Mouse (Mus musculus) spleen, embryonic (tissue): ENCODE measurements around the gene Npb.

Source experiments
- CTCF ChIA-PET: fragments of 350-600 bp; sonication (Branson Sonifier 250); formaldehyde crosslinking; loops from one replicate; lab custom pipeline; 2022; lab: Charles Lee

Npb gene

DNA sequence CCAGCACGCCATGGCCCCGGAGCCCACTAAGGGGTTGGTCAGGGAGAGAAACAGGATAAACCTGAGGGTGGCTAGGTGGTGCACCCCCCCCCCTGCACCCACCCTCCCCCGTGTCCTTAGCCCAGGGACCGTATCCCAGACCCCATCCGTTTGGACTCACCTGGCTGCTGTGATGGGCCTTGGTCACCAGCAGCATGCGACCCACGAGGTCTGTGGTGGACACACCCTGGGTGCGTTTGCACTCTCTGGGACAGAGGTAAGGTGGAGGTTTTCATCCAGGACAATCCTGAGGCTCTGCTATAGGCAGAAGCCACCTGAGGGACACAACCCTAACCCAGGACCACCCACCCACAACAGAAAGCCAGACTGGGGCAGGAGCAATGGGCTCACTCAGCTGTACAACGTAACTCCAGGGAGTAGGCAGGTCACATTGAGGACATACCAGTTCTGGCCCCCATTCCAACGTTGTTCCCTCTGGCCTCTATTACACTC lies 5.2 kb downstream of the Npb start:
- CTCF ChIA-PET: no interaction called here

DNA sequence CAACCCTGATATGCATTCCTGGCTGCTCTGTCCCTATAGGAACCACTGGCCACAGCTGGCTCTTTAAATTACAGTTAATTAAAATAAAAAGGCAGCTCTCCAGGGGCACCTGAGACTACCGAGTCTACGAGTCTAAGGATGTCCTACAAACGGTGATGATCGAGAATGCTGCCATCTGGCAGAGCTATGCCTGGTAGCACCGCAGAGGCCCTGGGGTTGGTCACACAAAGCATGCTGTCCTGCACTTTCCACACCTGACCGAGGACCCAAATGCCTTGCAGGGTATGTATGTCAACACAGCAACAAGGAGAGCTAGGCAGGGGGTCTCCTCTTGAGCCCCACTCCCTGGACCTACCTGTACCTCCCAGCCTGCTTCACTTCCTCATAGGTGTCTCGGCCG lies 5.7 kb downstream of the Npb start:
- CTCF ChIA-PET: no interaction called here

DNA sequence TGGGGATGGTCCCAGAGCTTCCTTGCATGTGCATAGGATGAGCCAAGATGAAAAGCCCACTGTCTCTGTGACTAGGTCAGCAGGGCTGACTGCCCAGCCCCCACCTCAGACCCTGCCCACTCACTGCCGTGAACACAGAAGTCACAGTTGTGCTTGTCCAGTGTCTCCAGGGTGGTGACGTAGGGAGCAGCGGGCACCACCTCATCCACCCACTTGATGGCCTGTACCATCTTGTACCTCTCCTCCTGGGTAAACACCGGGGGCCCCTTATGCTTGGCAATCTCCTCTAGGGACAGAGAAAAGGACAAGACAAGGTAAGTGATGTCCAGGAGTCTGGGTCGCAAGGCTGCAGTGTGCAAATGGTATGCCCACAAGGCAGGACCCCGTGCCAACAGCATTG lies 6.9 kb downstream of the Npb start:
- CTCF ChIA-PET: no interaction called here

DNA sequence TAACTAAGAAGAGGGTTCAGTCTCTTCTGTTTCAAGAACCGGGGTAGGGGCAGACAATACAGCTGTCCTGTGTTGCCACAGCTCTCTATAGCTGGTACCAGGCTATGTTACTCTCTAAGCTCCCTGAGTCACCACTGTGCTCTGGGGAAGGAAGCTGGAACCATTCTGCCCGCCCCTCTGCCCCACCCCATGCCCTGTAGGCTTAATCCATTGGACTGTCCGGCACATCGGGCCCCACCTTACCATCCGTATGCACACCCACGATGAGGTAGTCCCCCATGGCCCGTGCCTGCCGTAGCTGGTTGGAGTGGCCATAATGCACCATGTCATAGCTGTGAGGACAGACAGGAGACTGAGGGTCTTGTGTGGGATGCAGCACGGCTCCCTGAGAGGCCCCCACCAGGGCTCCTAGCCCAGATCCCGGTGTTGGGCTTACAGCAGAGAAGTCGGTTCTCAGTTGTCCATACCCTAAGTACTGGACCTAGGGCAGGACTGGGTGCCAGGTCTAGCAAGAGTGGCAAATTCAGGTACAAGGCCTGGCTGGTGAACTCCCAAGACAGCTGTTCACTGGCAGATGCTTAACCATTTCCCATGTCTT lies 7.4 kb downstream of the Npb start:
- CTCF ChIA-PET: no interaction called here

DNA sequence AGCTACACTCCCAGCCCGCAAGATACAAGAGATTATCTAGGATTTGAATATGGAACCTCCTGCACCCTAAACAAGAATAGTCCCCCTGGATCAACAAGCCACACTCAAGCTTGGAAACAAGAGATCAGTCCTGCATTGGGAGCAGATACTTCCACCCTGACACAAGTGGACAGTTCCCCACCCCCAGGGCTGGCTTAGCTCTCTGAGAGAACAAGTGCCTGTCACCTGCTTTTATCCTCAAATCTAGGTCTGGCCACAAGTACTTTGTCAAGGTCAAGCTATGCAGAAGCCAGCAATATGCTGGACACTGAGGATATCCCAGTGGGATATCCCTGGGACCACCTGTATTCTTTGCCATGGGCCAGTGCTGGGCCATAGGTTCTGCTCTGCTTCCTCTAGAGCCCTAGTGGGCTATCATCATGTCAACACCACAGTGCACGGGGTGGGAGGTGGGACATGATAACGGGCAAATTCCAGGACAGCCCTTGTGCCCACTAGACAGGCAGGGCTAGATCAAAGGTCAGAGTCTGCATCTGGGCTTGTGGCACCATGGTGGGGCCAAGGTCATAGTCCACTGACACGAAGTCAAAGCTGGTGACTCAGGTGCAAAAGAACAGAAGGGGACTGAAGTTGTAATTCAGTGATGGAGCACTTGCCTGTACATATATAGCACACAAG lies 8.5 kb downstream of the Npb start:
- CTCF ChIA-PET: no interaction called here

DNA sequence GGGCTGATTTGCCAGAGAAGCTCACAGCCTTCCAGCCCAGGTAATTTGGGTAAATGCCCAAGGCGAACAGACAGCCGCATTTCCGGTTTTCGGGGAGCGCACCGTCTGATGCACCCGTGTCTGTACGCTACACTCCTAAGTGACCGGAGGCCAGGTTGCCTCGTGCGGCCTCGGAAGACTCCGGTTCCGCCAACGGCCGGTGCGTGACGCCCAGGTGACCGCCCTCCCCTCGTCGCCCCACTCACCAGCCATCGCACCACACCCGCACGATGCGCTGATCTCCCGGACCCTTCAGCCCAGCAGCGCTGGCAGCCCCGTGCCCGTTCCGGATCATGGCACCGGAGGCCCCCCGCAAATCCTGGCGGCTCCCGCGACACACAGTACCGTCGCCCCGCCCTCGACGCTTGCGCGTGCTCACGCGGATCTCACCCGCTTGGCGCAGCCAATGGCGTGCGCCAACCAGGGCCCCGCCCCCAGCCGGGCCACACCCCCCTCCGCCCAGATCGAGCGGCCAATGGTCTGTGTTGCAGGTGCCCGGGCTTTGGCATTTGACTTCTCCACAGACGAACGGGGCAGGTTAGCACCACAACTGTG lies 9.3 kb downstream of the Npb start, which contains the start of gene Pcyt2:
Gene Pcyt2, minus strand, starts transcription at position 418 of the 594 bp plus-strand sequence.
- CTCF ChIA-PET: no interaction called here

DNA sequence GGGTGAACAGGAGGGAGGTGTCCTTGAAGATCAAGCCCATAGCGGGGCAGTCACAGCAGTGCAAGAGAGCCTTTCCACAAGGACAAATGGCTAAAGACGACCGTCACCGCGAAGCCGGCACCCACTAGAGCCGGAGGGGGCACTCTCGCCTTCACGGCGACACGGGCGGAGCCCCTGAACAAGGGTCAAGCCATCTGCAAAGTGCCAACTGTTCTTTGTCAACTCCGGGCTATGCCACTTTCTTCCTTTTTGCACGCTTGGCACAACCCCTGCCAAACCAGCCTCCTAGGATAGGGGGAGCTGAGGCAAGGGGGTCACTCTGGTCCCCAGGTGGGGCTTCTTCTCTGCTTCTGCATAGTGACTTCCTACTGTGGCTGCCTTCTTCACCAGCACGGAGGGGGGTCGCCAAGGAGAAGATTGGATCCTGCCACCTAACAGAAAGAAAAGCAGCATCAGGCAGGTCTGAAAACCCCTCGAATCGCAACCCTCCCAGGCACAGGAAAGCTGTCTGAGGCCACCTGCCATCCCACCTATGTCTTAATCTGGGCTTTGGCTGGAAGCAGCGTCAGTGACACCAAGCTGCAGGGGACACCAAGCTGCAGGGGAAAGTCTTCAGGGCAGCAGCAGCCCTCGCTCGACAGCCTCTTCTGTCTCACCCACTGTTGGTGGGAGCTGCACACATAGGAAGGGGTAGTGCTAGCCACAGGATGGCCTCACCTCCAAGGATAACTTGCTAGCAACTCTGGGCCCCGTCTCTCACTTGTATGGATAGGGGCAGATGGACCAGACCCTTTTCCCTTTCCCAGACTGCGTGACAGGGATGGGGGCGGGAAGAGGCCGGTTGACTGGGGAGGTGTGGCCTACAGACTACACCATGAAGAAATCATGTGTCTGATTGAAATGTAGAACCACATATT lies 10.6 kb downstream of the Npb start:
- CTCF ChIA-PET: interaction anchor here (0.6 kb wide), 2 partner anchors 108 to 1256 kb away, joined by 4 read pairs; no protein-coding TSS in a partner anchor

DNA sequence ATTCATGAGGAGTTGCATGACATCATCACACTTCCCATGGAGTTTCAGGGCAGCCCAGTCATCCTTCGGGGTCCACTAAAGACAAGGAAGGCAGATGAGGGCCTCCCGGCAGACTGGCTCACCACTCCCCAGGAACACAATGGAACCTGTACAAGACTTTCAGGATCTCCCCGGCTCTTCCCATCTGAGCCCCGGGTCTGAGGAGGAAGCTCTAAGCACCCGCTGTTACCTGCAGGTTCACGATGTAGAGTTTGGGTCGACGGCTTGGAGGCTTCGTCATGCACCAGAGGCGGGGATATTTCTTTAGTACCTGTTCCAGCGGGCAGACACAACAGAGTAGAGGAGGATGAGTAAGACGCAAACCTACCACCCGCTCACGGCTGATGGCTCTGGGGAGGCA lies 11.9 kb downstream of the Npb start:
- CTCF ChIA-PET: no interaction called here

DNA sequence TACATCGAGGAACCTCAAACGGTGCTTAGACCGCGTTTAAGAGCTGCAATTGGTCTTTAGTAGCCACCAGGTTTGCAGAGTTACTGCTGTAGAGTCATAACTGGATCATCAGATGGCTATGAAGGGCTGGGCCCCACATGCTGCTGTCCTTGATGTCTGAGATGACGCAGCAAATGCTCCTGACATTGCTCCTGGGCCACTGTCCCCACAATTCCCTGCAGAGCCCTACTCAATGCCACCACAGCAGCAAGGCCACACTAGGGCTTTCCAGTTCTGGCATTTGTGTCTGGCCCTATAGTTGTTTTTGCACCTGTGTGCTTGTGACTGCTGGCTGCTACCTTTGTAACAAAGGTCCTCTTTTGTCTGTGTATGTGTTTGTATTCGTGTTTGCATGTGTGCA lies 14.5 kb downstream of the Npb start:
- CTCF ChIA-PET: interaction anchor here (0.6 to 1.7 kb wide), 4 partner anchors 36 to 113 kb away, joined by 3 to 7 read pairs (median 5); partner anchors contain the start of gene Rac3

DNA sequence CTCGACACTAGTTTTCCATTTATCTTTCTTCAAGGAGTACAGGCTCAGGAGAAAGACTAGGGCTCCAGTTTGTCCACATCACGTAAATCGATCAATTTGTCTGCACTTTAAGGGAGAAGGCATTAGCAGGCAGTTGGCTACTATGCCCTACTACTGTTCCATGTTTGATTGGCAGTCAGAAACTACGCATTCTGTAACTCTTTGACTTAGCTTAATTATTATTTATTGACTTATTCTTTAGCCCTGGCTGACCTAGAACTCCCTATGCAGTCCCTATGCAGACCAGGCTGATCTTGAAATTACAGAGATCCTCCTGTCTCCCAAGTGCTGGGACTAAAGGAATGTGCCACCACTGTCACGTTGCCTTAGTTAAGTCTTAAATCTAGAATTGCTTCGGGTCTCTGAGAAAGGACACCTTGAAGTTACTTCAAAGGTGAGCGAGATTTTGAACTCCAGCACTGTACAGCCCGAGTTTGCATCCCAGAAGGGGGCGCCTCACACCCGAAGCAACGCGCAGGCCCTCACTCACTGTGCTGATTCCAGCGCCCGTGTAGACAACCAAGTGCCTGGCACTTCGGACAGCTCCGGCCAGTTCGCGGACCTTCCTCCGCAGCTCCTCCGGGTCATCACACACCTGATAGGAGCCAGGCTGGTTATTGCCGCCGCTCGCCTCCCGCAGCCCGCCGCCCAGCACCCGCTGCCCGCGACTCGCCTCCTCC lies 15.8 kb downstream of the Npb start:
- CTCF ChIA-PET: interaction anchor here (0.6 to 1.2 kb wide), 6 partner anchors 27 to 305 kb away, joined by 3 to 7 read pairs (median 3); partner anchors contain the start of gene Aspscr1

DNA sequence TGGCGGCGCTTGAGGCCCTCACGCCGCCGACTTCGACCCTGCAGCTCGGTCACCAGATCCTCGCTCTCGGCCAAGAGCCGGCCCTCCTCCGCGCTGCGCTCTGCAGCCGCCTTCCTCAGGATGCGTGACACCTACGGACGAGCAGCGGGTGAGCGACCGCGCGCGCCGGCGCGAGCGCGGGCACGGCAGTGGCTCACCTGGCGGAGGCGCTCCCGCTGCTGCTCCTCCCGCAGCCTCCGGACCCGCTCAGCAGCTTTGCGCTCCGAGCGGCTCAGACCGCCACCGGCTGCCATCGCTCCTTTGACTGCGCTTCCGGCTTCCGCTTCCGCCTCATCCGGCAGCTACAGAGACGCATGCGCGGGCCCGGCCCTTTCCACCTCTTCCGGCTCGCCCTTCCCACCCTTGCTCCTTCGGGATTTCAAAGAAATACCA lies 16.4 kb downstream of the Npb start:
- CTCF ChIA-PET: interaction anchor here (1.1 to 1.2 kb wide), 2 partner anchors 27 to 305 kb away, joined by 3 to 4 read pairs; no protein-coding TSS in a partner anchor

DNA sequence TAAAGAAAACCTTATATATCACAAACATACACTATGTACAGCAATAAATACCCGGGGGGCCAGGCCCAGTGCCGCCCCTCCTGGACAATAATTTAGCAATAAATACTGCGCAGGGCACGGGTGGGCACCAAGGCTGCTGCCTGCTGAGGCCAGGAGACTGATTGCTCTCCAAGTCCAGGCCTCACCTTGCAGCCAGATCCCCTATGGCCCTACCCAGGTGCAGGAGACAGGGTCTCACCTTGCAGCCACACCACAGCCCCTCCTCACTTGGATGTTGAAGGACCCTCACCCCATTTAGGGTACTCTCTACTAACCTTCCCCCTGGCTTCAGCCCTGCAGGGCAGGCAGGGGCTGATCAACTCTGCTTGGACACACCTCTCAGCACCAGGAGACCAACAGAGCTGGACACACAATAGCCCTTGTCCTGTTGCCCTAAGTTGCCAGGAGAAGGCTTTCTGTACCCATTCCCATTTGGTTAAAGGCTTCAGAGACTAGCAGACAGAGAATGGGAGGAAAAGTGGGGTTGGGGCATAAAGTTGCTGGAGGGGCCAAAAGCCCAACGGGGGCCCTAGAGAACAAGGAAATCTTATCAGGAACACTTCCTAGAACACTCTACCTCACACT lies 17.0 kb downstream of the Npb start, which contains the start of gene Sirt7:
Gene Sirt7, minus strand, starts transcription at position 89 of the 624 bp plus-strand sequence.
- CTCF ChIA-PET: no interaction called here

DNA sequence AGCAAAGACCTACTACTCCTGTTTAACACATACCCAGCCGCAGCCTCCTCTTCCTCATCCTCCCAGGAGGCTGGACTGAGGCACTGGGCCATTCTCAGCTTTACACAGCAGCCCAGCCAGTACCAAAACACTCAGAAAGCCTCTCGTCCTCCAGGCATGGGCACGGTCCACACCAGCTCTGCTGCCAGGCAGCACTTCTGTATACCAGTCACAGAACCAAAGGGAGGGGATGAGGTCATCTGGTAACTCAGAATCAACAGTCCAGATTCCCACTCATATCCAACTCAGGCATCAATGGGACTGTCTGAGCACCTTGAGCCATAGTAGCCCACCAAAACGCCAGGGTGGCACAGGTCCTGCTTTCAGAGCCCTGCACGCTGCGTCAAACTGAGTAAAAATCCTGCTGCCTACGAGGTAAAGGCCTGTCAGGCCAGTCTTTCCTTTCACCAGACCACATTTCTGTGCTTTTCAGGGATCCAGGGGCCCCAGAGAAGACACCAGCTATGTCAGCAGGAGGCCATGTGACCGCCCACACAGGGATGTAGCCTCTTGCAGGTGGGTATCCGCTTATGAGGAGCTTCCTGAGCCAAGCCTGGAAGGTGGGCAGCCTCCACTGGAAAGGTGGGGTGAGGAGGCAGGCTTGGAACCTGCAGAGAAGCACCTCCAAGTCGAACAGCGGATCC lies 18.6 kb downstream of the Npb start:
- CTCF ChIA-PET: interaction anchor here (0.6 kb wide), 1 partner anchor 52 kb away, joined by 16 read pairs; no protein-coding TSS in a partner anchor

DNA sequence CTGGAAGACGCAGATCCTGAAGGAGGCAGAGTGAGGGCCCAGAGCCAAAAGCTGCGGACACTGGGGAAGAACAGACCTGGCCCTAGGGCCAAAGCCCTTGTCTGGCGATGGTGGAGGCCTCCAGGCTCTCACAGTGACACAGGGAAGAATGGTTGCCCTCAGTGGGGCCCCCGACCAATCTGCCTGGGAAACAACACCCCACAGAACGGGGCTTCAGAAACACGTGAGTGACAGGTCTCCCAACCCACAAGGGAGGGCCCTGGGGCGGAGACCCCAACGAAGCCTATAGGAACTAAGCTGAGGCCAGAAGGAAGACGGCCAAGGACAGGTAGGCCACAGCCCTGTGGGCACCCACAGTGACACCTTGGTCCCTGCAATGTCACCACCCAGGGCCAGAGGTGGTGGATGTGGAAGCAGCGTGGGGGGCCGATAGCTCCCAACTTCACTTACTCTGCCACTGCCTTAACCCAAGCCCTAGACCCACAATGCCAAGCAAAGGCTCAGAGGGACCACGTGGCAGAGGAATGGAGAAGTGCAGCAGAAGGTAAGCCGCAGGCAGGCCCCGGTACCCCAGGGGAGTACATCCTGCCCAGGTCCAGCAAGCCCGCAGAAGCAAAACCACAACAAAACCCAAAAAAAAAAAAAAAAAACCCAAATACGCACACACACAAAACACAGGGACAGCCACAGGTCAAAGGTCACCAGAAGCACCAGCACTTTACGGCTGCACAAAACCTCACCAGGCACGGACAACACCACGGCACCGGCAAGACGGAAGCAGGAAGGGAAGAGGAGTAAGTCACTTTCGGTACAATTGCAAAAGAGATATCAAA lies 19.4 kb downstream of the Npb start:
- CTCF ChIA-PET: no interaction called here

DNA sequence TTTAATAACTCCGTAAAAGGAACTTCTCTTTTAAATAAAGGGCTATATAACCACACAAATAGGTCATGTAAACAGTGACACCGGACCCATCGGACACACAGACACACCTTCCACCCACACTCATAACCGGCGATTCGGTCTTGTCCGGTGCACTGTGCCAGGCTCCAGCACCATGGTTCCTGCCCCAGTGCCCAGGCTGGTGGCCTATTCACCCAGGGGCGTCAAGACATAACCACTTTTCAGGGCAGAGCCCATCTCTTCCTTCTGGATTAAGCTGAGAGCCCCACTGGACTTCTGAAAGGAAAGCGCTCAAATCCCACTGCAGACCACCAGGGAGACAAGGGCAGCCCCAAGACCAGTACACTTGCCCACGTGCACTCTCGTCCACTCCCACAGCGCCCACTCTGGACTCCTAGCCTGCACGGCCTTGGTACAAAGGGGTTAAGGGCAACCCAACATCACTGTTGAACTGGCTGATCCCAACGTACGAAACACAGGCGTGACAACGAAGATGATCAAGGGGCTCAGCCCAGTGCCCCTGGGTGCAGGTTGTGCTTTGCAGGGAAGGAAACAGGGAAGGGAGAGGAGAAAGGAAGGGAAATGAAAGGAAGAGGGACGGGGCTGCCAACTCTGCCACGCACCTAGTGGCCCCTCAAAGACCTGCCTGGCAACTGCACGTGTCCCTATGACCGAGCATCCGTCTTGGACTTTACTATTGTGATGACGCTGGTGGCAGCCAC lies 20.5 kb downstream of the Npb start:
- CTCF ChIA-PET: interaction anchor here (0.6 kb wide), 1 partner anchor 42 kb away, joined by 3 read pairs; no protein-coding TSS in a partner anchor

DNA sequence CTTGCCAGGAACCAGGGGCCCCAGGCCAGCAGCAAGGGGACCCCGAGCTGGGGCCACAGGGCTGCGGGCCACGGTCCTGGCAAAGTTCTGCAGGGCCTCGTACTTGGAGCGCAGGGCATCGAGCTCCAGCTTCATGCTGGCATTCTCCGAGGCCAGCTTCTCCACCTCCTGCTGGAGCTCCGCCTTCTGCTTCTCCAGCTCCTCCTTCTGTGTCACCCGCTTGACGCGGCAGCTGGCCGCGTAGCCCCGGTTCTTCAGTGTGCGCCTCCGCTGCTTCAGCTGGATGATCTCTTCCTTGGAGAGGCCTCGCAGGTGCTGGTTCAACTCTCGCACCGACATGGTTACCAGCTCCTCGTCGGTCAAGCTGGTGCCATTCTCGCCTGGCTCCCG lies 21.1 kb downstream of the Npb start:
- CTCF ChIA-PET: interaction anchor here (0.6 kb wide), 1 partner anchor 41 kb away, joined by 3 read pairs; no protein-coding TSS in a partner anchor

DNA sequence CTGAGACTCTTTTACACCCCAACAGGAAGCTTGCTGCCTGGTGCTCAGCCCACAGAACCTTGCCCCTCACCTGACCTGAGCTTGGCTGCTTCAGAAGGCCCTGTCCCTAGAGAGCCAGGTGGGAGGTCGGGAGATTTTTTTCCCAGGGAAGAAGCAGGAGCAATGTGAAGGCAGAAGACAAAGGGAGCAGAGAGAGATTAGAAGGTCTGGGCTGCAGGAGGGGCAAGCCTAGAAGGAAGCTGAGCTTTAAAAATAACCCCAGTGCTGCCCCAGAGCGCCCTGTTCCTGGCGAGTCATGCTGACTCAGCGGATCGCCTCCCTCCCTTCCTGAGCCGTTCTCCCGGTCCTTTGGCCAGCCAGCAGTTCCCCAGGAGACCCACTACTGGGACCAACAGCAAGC lies 21.6 kb downstream of the Npb start:
- CTCF ChIA-PET: no interaction called here

DNA sequence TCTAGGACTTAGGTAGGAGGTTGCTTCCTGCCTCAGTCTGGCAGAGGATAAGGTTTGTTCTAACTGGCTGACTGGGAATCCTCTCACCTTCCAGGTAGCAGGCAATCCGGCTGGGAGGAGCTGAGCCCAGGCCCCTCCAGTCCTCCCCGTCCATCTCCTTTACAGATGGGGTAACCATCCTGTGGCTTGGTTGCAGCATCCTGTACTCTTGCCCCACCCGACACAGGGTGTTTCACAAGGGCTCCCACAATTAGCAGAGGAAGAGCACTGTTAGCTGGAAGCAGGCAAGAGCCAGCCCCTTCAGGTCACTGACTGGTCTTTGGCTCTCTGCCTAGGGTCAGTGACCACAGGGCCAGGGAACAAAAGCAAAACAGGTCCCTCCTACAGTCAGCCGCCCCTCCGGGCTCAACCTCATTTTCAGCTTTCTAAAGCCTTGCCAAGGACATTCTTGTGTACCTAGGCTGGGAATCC lies 22.2 kb downstream of the Npb start:
- CTCF ChIA-PET: no interaction called here
